Mouse (Mus musculus): Measurements from ENCODE around the gene Rnf185. TPM values are rescaled to one million over a fixed set of nuclear protein-coding genes. Genes with fewer than 3 reads are reported as not detected.

Rnf185 gene
- total RNA-seq, 2 experiments from 2014 or later = 13.1 to 16.9 TPM

- no peak for DNase-seq
Measured at GRCm38 (mm10) chr11:3396091-3396490, 56.1 kb downstream of the Rnf185 start.

DNA sequence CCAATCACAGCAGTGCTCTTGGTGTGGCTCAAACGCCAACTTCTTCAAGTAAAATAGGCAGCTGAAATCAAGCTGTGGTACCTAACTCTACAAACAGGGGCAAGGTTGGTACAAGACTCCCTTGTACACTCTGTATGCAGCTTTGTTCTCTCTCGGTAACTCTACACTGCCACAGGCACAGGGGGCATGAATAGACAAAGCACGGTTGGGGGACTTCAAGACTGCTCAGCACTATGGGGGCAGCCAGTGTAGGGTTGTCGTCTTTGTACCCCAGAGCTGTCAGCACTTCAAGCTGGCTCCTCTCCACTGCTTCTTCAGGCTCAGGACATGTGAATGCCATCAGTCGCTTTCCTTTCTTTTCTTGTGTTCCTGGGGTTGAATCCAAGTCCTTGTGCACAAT is 57.6 kb downstream of the Rnf185 start:
- DNase-seq = no peak

DNA sequence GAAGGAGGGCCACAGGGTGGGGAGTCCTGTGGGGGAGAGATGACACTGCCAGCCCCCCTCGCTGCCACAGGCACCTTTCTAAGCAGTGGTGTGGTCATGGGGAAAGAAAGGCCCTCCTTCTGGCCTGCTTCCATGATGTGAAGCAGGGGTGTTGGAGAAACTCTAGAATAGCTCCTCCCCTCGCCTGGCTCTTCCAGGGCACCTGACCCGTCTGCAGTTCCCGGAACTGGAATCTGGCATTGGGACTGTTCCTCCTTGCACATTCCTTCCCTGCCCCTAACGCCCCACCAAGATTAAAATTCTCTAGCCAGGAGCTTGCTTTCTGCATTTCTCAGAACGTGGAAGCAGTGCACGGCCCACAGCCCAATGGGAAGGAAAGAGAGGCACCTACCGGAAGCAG is 59.6 kb downstream of the Rnf185 start:
- no peak for DNase-seq

GRCm38 (mm10) chr11:3390789-3391188 is 61.4 kb downstream of the Rnf185 start:
- DNase-seq = no peak

GRCm38 (mm10) chr11:3389996-3390395 is 62.2 kb downstream of the Rnf185 start:
- no peak for DNase-seq

DNA sequence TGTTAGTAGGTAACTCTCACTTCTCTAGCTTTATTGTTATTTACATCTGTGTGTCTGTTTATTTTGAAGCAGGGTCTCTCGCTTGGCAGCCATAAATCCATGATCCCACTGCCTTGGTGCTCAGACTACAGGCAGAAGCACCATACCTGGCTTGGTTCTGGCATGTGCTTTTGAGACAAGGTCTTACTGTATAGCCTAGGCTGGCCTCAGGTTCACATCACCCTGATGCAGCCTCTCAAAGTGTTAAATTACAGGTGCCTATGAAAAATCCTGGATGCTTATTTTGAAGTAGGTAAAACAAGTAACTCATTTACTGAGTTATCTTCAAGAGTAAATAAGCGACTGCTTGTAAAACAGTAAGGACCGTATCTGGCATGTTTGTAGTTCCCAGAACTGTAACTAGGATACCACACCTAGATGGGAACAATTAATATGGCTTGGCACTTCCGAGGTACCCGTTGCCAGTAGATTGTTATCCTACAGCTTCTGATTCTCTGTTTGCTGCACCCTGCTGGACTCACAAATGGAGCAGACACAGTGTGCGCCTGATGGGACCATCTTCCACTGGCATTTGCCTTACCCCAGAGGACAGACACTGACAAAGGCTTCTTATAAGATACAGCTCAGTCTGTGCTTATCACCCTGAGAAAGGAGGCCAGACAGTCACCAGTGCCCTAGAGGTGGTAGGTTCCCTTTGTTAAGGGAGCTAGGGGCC is 64.5 kb downstream of the Rnf185 start:
- no peak for DNase-seq

DNA sequence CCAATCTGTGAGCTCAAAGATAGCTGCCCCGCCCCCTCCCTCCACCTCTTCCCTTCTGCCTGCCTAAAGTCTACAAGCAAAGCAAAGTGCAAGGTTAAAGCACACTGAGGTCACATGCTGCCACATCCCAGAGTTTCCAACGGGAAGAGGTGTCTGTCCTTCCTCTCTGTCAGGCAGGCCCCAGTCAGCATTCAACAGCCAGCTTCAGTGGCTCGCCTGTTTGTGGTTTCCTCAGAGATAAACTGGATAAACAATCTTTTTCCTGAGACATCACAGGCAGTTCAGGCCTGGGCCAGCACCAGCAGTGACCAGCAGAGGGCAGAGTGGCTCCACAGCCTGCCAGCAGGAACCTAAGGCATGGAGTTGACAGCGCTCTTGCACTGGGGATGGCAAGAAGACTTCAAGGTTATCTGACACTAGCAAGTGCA is 65.2 kb downstream of the Rnf185 start:
- DNase-seq = peak; percentile 67

DNA sequence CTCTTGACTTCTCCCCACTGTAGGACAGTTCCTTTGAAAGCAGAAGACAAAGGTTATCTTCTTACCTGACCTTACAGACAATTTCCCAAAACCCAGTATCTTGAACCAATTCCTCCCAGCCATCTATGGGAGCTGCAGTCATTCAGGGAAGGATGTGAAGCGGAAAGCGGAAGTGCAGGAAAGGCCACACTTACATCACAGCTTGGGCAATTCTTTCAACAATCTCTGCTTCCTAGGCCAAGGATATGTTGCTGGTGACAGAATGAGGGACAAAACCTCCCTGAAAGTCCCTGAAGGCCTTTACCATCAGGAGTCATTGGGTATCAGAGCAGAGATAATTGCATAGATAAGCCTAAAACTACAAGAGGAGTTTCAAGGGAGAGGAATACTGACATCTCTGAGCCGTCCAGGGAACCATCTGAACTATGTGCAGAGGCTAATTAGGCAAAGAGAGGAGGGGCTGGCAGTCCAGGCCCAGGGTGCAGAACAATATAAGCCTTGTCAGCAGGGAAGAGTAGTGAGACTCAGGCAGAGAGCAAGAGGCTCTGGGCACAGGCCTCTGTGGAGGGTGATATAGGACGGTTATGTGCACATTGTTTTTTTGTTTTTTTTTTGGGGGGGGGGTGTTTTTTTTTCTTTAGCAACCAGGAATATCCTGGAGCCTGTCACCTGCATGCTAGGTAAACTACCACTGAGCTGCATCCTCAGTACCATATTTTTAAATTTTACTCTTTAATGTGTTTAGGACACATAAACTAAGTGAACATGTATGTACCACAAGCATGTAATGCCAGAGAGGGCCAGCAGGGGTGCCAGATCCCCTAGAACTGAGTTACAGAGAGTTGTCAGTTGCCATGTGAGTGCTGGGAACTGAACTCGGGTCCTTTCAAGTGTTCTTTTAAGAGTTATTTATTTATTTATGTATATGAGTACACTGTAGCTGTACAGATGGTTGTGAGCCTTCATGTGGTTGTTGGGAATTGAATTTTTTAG is 69.3 kb downstream of the Rnf185 start:
- DNase-seq = no peak

DNA sequence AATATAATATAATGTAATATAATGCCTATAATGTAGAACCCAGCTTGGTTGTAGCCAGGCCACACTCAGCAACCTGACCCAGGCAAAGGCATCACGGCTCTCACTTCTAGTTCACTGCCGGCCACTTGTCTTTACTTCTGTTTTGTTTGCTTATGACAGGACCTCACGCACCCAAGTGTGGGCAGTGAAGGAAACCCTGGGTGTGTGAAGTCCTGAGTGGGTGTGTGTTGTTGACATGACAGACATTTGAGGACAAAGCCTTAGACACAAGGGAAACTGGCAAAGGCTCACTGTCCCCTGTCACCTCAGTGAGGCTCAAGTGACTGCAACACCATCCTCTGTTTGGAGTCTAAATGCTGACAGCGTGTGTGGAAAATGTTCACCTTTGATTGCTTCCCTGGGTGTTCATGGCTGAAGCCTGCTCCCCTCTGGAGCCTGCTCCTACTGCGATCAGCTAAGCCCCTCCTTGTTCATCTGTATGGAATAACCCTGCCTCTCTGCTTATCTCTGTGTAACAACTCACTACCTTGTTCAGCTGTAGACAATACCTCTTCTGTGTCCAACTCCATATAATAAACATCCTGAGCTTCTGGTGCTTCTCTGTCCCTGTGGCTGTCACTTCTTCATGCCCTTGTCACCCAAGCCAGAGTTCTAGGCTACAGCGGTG is 70.9 kb downstream of the Rnf185 start:
- no peak for DNase-seq

DNA sequence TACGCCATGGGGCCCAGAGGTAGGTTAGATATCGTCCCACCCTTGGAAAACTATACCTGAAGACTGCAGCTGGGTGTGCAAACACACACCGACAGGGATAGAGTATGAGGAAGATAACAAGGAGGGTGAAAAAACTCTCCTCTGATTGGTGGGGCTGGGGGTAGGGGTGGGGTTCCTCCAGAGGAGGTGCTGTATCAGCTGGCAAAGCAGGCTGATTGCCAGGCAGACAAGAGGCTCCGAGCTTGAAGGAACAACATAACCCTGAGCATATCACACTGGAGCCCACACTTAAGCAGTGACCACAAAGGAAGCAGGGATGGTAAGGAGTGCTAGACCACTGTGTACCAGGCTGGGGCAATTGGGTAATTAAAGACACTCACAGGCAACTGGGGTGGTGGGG is 72.7 kb downstream of the Rnf185 start:
- DNase-seq = no peak

- DNase-seq = no peak
Measured at GRCm38 (mm10) chr11:3374741-3375140, 77.4 kb downstream of the Rnf185 start.

DNA sequence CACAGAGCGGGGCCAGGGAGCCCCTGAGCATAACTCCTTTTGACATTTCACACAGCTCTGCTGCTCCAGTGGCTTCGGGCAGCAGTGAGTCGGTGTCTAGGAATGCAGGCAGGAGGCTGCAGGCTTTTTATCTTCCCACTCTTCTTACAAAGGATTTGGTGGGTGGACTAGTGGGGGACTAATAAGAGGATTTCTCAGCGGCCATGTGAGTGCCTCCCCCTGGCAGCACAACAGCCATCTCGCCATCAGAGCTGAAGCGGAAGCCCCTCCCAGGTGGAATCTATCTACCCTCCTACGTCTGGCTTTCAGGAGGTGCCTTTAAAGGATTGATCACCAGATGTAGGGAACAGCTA is 77.9 kb downstream of the Rnf185 start:
- no peak for DNase-seq

GRCm38 (mm10) chr11:3373591-3374292 is 78.4 kb downstream of the Rnf185 start:
- DNase-seq = no peak

- DNase-seq = no peak
Measured at GRCm38 (mm10) chr11:3371599-3372295, 80.4 kb downstream of the Rnf185 start.

DNA sequence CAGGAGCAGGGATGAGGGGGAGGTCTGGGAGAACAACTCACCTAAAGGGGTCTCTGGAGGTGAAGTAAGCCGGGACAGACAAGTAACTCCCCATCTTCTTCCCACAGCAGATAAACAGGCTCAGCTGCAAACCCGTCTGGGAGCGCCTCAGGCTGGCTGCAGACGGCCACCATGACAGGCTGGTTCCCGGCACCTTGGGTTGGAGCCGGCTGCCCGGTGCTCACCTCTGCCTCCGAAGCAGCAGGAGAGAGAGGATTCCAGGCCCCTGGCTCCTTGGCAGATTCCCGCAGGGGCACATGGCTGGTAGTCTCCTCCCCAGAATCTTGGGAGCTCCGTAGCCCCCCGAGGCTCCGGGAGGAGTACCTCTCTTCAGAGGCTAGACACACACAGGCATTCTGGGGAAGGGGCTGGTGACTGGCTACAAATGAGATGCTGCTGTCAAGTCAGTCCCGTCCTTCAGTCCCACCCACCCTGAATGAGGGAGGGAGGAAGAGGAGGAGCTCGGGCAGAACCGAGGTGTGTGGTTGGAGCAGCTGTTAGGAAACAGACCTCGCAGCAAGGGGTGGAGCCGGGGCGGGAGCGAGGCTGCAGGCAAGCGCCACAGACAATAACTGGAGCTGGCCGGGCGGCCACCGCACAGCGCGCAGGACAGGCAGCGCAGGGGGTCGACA is 81.1 kb downstream of the Rnf185 start:
- DNase-seq = peak; percentile 78

- DNase-seq = no peak
Measured at GRCm38 (mm10) chr11:3370162-3370561, 82.0 kb downstream of the Rnf185 start.

DNA sequence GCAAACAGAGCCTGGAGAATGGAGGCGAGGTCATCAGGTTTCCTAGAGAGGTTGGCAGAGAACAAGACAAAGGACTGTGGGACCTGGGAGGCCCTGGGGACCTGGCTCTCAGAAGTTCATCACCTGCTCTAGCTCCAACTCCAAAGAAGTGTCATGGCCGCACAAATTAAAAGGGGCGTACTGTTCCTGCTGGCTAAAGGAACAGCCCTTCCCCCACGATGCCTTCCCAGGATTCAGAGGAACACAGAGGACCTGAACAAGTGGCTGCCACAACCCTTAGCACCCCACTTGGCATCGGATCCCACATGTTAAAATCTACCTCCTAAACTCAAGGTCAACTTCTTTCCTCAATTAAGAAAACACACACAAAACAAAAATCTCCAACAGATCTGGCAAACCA is 82.7 kb downstream of the Rnf185 start:
- DNase-seq = no peak

DNA sequence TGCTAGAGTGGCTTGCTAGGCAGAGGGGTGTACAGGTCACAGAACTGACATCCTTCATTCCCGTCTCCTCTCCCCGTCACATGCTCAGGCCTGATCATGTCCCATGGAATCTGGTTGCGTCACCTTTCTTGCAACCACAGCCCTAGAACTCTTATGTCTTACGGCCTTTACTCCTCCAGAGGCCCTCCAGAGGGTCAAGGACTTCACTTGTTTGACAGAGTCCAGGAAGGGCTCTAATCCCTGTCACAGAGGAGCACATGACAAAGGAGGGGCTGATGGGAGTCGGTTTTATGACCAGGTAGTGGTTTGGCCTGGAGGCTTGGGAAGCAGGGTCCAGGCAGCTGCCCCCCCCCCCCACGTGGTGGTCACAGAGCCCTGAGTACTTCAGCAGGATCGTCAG is 83.2 kb downstream of the Rnf185 start:
- DNase-seq = no peak

DNA sequence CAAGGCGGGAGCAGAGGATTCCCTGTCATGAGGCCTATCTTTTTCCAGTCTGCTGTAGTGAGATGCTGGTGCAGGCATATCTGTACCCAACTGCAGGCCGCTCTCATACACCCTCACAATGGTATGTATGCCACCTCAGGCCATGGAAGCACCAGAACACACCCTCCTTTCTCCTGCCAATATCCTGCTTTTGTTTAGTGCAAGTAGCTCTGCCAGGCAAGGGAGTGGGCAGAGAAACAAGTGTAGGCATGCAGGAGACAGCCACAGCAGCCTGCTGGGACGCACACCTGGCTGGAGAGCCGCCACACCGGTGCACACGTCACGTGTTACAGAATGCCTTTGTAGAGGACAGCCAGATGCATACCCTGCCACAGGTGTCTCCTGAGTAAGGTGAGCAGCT is 85.8 kb downstream of the Rnf185 start:
- no peak for DNase-seq

All from gastrocnemius, postnatal 25 days (tissue).